Mouse (Mus musculus): ENCODE results near the gene Tom1. TPM values are rescaled to one million over a fixed set of nuclear protein-coding genes. Genes with fewer than 3 reads are reported as not detected.

The Tom1 gene
- total and polyA plus RNA-seq, 2 experiments from 2014 or later, result 47.1 to 48.7 TPM

GRCm38 (mm10) chr8:75016422-75016821 is 17.1 kb upstream of the Tom1 start:
- DNase-seq (ENCODE audit: low spot score), result no peak
- no peak for TF ChIP-seq CTCF (IDR thresholded peaks at IDR 0.05)
- H3K4me3 ChIP-seq (ENCODE audit: low read depth, low read length), result no peak overlapping the region

GRCm38 (mm10) chr8:75018274-75018972 is 15.1 kb upstream of the Tom1 start:
- peaks cover 14% of the 10 kb centered on the region for H3K36me3 ChIP-seq (ENCODE audit: insufficient read depth, low read length)
- no peaks in the 10 kb centered on the region for H3K27me3 ChIP-seq (ENCODE audit: insufficient read depth, low read length)
- TF ChIP-seq CTCF (IDR thresholded peaks at IDR 0.05), result no peak
- no peak overlapping the region for H3K27ac ChIP-seq (ENCODE audit: low read depth, low read length)
- 42% methylated on average over 5 of the region's 5 CpGs for WGBS
- no peak for ATAC-seq (ENCODE audit: low FRiP score)
- no peaks in the 10 kb centered on the region for H3K4me1 ChIP-seq (ENCODE audit: insufficient read depth, low read length)
- DNase-seq (ENCODE audit: low spot score), result no peak
- no peaks in the 10 kb centered on the region for H3K9me3 ChIP-seq (ENCODE audit: low read length)
- H3K4me2 ChIP-seq (ENCODE audit: low read depth, low read length, poor library complexity, severe bottlenecking), result no peak overlapping the region
- H3K4me3 ChIP-seq (ENCODE audit: low read depth, low read length), result no peak overlapping the region
- H3K9ac ChIP-seq (replicated peaks; ENCODE audit: low read length, poor library complexity, severe bottlenecking), result no peak overlapping the region

More at GRCm38 (mm10) chr8:75016422-75016821, 17.1 kb upstream of the Tom1 start:
- Histone ChIP-seq H3K4me2 (ENCODE audit: low read depth, low read length, poor library complexity, severe bottlenecking) (no peak overlapping the region), H3K9ac (replicated peaks; ENCODE audit: low read length, poor library complexity, severe bottlenecking) (no peak overlapping the region), H3K27me3 (ENCODE audit: insufficient read depth, low read length) (no peaks in the 10 kb centered on the region), H3K9me3 (ENCODE audit: low read length) (no peaks in the 10 kb centered on the region), H3K36me3 (ENCODE audit: insufficient read depth, low read length) (peaks cover 2% of the 10 kb centered on the region; the same call in 1 of the 2 replicates), H3K4me1 (ENCODE audit: insufficient read depth, low read length) (no peaks in the 10 kb centered on the region), H3K27ac (ENCODE audit: low read depth, low read length) (no peak overlapping the region)
- 82% methylated on average over 1 of the region's 1 CpGs for WGBS
- ATAC-seq (ENCODE audit: low FRiP score), result no peak

- WGBS, result 92% methylated on average over 3 of the region's 3 CpGs
Observed at GRCm38 (mm10) chr8:75023660-75024316, 9.7 kb upstream of the Tom1 start.

GRCm38 (mm10) chr8:75025809-75026208 is 7.7 kb upstream of the Tom1 start:
- WGBS, result 93% methylated on average over 4 of the region's 4 CpGs
- Histone ChIP-seq H3K36me3 (ENCODE audit: insufficient read depth, low read length) (peaks cover 49% of the 10 kb centered on the region), H3K4me2 (ENCODE audit: low read depth, low read length, poor library complexity, severe bottlenecking) (no peak overlapping the region), H3K4me3 (ENCODE audit: low read depth, low read length) (no peak overlapping the region), H3K9ac (replicated peaks; ENCODE audit: low read length, poor library complexity, severe bottlenecking) (no peak overlapping the region), H3K27ac (ENCODE audit: low read depth, low read length) (no peak overlapping the region), H3K4me1 (ENCODE audit: insufficient read depth, low read length) (no peaks in the 10 kb centered on the region), H3K9me3 (ENCODE audit: low read length) (no peaks in the 10 kb centered on the region), H3K27me3 (ENCODE audit: insufficient read depth, low read length) (no peaks in the 10 kb centered on the region)
- DNase-seq (ENCODE audit: low spot score) (no peak), ATAC-seq (ENCODE audit: low FRiP score) (no peak)
- no peak for TF ChIP-seq CTCF (IDR thresholded peaks at IDR 0.05)

More at GRCm38 (mm10) chr8:75023660-75024316, 9.7 kb upstream of the Tom1 start:
- DNase-seq (ENCODE audit: low spot score) (no peak), ATAC-seq (ENCODE audit: low FRiP score) (no peak)
- Histone ChIP-seq H3K36me3 (ENCODE audit: insufficient read depth, low read length) (peaks cover 41% of the 10 kb centered on the region), H3K9me3 (ENCODE audit: low read length) (no peaks in the 10 kb centered on the region), H3K9ac (replicated peaks; ENCODE audit: low read length, poor library complexity, severe bottlenecking) (no peak overlapping the region), H3K4me2 (ENCODE audit: low read depth, low read length, poor library complexity, severe bottlenecking) (no peak overlapping the region), H3K4me3 (ENCODE audit: low read depth, low read length) (no peak overlapping the region), H3K4me1 (ENCODE audit: insufficient read depth, low read length) (no peaks in the 10 kb centered on the region), H3K27ac (ENCODE audit: low read depth, low read length) (no peak overlapping the region), H3K27me3 (ENCODE audit: insufficient read depth, low read length) (no peaks in the 10 kb centered on the region)
- peak; percentile 30; the same call in 1 of the 2 replicates for TF ChIP-seq CTCF (IDR thresholded peaks at IDR 0.05)

GRCm38 (mm10) chr8:75030453-75031024 is 3.0 kb upstream of the Tom1 start:
- TF ChIP-seq CTCF (IDR thresholded peaks at IDR 0.05), result peak; percentile 38; the same call in 1 of the 2 replicates
- Histone ChIP-seq H3K36me3 (ENCODE audit: insufficient read depth, low read length) (peaks cover 20% of the 10 kb centered on the region; the same call in 1 of the 2 replicates), H3K4me1 (ENCODE audit: insufficient read depth, low read length) (no peaks in the 10 kb centered on the region), H3K4me3 (ENCODE audit: low read depth, low read length) (no peak overlapping the region), H3K9me3 (ENCODE audit: low read length) (no peaks in the 10 kb centered on the region), H3K27ac (ENCODE audit: low read depth, low read length) (no peak overlapping the region), H3K27me3 (ENCODE audit: insufficient read depth, low read length) (no peaks in the 10 kb centered on the region), H3K9ac (replicated peaks; ENCODE audit: low read length, poor library complexity, severe bottlenecking) (no peak overlapping the region), H3K4me2 (ENCODE audit: low read depth, low read length, poor library complexity, severe bottlenecking) (no peak overlapping the region)
- ATAC-seq (ENCODE audit: low FRiP score), result no peak
- 97% methylated on average over 3 of the region's 3 CpGs for WGBS
- no peak for DNase-seq (ENCODE audit: low spot score)
